Mouse (Mus musculus) ovary, postnatal 14 days (tissue): ENCODE data around the gene Tenm2.

Experiments used
- DNase-seq: peaks from one replicate; pipeline ENCODE4 v3.0.0; 2022; ENCODE audit warnings: low spot score

Tenm2 gene

GRCm38 (mm10) chr11:36893061-36893460 is 342.7 kb downstream of the Tenm2 start:
- no peak for DNase-seq

GRCm38 (mm10) chr11:36891106-36891505 is 344.7 kb downstream of the Tenm2 start:
- no peak for DNase-seq

DNA sequence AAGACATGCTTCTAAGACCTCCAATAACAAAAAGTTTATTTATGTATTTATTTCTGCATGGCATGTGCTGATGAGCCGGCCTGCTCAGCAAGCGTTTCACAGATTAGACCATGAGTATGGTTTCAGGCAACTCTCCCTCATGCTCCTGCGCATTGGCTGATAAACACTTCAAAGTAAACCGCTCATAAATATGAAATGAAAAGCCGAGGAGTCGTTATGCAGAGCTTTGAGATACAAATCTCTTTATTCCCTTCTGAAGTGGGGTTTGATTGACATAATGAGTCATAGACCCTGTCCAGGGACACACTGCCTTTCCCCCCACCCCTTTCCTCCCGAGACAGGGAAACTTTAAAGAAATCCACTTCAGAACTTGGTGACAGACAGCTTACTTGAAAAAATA is 348.3 kb downstream of the Tenm2 start:
- no peak for DNase-seq

- DNase-seq: no peak
Observed at GRCm38 (mm10) chr11:36886147-36886546, 349.6 kb downstream of the Tenm2 start.

GRCm38 (mm10) chr11:36872961-36873360 is 362.8 kb downstream of the Tenm2 start:
- DNase-seq: no peak

GRCm38 (mm10) chr11:36870548-36870947 is 365.2 kb downstream of the Tenm2 start:
- no peak for DNase-seq

DNA sequence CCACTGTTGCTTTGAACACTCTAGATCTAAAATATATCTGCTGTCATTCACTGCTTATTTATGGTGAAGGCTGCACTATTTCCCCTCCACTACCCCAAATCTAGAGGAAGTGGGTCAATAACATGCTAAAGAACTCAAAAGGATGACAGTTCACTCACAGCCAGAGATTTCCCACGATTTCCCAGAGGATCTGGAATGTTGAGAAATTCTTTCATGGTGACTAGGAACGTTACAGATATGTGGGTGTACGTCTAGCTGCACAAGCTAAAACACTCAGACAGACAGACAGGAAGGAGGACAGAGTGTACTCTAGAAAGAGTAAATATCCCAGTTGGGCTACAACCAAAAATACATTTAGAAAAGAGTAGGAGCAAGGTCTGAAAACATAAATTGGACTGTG is 384.1 kb downstream of the Tenm2 start:
- no peak for DNase-seq

DNA sequence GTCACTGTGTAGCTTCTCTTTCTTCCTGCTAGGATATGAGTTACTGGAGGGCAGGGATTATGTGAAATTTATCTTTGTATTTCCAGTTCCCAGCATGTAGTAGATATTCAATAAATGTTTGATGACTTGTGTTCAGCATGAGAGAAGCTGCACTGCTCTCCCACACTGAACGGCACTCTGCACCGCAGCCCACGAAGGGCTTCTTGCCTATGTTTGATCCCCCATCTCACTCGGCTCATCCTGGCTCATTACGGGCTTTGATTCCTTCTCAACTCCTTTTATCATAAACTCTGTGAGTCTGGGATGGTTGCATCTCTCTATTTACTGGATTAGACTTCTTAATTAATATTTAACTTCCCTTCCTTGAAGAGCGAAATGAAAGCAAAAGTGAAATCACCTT is 388.3 kb downstream of the Tenm2 start:
- DNase-seq: no peak

DNA sequence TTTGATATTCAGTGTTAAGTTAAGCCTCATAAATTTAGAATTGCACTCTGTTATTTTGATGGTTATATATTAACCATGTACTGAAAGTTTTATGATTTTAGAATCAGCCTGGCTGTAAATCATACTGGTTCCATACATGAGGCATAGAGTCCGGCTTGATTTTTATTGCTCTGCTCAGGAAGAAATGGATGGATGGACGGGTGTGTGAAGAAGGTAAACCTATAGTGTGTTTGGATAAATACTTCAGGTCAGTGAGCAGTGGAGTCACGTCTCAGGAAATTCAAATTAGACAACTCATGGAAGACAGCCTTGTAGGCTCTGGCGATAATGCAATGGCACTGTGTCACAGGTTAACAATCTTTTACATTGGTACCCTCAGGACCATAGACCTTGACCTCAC is 402.9 kb downstream of the Tenm2 start:
- no peak for DNase-seq

DNA sequence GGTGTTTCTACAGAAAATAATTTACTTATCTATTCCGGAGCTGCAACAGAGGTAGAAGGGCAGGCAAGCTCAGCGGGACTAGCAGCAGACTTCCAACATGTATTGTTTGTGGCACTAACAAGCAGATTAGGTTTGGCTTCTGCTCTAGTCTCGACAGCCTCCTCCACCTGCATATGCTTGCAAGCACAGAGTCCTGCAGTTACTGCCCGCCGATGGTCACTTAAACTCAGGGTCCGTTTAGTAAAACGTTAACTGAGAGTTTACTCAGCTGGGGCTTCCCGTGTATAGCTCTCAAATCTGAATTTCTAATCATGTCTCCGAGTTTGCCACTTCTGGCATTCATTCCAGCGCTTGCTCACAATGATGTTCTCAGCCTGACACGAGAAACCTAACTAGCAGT is 404.3 kb downstream of the Tenm2 start:
- DNase-seq: no peak

DNA sequence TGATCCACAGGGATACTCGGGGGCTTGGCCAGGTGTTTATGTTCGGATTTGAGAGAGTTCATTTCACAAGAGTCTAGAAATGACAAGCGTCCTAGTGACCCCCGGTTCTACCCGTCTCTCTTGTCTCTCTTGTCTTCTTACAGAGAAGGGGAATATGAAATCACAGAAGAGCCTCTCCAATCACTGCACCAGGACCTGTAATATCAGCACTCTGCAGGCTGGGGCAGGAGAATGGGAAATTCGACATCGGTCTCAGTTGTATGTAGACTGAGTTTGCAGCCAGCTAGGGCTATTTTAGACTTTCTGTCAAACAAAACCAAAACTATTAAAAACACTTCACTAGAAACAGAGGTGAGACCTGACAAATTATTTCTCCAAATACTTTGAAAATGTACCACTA is 411.1 kb downstream of the Tenm2 start:
- DNase-seq: no peak

DNA sequence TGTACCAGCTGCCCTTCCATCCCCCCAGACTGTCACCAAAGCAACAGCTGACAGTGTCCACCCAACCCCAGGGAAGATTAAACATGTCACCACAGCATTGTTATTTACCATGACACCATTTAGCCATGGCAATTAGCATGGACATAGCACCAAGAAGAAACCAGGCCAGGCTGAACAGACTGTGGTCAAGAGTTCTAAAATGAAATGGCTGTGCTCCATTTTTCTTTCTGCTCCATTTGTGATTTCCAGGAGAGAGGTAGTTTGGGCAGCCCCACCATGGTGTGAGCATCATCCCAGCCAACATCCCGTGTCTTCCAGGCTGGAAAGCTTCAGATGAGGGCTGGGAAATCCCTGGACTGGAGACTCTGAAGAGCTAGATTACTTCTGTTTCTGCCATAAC is 431.1 kb downstream of the Tenm2 start:
- DNase-seq: no peak

- no peak for DNase-seq
Observed at GRCm38 (mm10) chr11:36802208-36802631, 433.5 kb downstream of the Tenm2 start.

DNA sequence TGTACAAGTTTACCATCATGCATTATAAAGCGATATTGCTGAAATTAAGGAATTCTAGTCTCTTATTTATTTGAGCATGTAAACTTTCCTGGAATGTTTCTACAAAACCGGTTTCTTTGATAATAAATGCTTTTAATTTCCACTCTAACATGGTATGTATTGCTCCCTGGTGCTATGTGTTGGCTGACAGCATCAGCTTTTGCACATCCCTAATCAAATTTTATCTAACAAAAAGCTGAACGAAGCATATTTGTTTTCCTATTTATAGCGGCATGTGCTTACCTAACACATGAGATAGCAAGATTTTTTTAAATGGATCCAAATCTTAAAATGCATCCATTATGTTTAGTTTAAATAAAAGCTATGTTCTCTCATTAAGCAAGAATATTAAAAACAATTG is 434.1 kb downstream of the Tenm2 start:
- DNase-seq: no peak

GRCm38 (mm10) chr11:36799409-36799808 is 436.4 kb downstream of the Tenm2 start:
- DNase-seq: no peak

DNA sequence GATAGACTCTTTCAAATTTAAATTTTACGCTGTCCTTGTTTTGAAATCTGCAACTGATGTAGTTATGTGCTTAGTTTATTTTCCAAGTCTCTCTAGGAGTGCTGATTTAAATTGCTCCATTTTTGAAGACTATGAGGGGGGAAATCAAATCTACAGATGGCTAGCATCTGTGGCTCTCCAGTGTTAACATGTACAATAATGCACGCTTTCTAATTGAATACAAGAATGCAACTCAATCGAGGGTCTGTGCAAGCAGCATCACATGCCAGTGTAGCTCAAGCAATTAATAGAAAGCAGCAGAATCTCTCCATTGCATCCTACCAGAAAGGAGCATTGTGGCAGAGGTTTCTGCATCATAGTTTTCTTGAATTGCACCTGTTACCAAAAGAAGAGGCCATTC is 477.8 kb downstream of the Tenm2 start:
- no peak for DNase-seq

DNA sequence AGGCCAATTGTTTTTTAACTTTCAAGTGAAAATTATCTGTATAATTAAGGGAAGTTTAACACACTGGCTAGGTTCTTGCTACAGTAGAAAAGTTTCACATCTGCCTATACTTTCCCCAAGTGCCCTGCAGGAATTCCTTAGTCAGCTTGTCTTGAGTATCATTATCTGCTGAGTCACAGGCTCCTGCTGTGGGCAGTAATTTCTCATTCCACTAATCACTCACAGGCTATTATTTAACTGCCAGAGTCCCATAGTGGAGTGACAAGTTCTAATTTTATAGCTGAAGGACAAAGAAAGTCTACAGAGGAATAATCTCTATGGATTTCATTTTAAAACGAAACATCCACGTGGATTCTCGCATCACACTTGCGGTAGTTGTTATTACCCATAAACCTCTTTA is 489.5 kb downstream of the Tenm2 start:
- no peak for DNase-seq

- DNase-seq: no peak
Observed at GRCm38 (mm10) chr11:36727800-36728199, 508.0 kb downstream of the Tenm2 start.

- DNase-seq: no peak
Observed at GRCm38 (mm10) chr11:36702881-36703280, 532.9 kb downstream of the Tenm2 start.

- DNase-seq: no peak
Observed at GRCm38 (mm10) chr11:36700951-36701350, 534.8 kb downstream of the Tenm2 start.

- no peak for DNase-seq
Observed at GRCm38 (mm10) chr11:36700131-36700530, 535.6 kb downstream of the Tenm2 start.

DNA sequence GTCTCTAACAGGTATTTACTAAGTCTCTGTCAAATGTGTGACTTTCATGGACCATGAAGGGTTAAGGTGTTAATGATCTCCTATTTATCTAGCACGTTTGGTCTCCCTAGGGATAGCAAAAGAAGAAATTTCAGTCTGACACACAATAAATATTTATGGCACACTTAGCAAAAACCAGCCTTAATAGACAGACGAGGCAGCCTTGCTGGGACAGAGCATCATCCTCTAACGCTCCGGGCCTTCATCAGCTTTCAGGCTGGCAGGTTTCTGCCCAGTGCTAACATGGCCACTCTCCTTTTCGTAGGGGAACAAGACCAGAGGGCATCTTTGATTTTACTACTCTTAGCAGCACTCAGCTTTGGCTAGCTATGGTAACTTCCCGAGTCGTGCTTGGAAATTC is 537.5 kb downstream of the Tenm2 start:
- no peak for DNase-seq

DNA sequence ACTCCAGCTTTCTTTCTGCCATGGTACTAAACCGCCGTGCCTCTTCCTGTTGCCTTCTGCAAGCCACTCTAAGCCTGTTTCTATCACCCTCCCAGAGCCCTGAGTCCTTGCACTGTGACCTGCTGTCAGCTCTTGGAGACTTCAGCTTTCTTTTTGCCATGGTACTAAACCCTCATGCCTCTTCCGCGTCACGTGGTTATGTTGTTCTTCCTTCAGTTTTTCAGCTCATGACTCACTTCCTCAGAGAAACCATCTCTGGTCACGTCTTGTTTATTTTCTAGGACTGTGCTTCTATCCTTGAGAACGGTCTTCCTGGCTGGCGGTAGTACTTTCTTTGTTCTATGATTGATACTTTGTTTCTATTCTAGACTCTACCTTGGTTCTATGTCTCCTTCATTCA is 537.9 kb downstream of the Tenm2 start:
- DNase-seq: no peak

GRCm38 (mm10) chr11:36697021-36697639 is 538.6 kb downstream of the Tenm2 start:
- no peak for DNase-seq

DNA sequence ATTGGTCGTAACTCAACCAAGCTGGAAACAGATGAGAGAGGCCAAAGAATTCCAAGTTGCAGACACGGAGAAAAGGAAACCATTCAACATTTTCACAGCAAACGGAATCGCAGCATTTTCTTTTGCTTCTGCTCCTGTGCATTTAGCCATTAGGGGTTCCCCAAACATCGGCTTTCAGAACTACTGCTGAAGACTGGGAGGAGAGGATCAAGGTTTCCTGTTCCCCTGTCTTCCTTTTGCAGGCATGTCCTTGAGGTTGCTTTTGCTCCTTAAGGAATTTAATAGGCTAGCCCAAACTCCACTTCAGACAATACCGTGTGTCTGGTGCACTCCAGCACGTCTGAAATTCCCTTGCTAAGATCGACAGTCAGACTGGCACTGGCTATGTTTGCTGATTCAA is 541.0 kb downstream of the Tenm2 start:
- no peak for DNase-seq
